Mouse (Mus musculus) MEL-GATA-1-ER (cell line): ENCODE results near the gene Olfr1344.
"Not testable (repeated sequence)": the region's sequence is repeated elsewhere in the genome, so short reads cannot be mapped to it uniquely, and the experiment has no call there.

Experiments used
- DNase-seq: peaks from one replicate; pipeline ENCODE4 v3.0.0-alpha.2; 2012; ENCODE audit warnings: low read depth; ENCODE audit errors: extremely low read depth

Olfr1344 gene

GRCm38 (mm10) chr7:6438388-6438787, at the start of gene Olfr1344:
Gene Olfr1344, plus strand, starts transcription at chr7:6438688.
- no peak for DNase-seq

GRCm38 (mm10) chr7:6388971-6389370, 49.5 kb upstream of the Olfr1344 start:
- DNase-seq: no peak

- DNase-seq: no peak
Observed at GRCm38 (mm10) chr7:6389449-6389848, 49.0 kb upstream of the Olfr1344 start.

- no peak for DNase-seq
Observed at GRCm38 (mm10) chr7:6397996-6398975, 40.2 kb upstream of the Olfr1344 start, which contains the start of gene Smim17. Gene Smim17, plus strand, starts transcription at chr7:6398715.

GRCm38 (mm10) chr7:6410043-6410442, 28.4 kb upstream of the Olfr1344 start, which contains the start of gene Gm20715:
Gene Gm20715, plus strand, starts transcription at chr7:6410277.
- peak; percentile 65 for DNase-seq

- no peak for DNase-seq
Observed at GRCm38 (mm10) chr7:6414626-6415441, 23.7 kb upstream of the Olfr1344 start.

- no peak for DNase-seq
Observed at GRCm38 (mm10) chr7:6415442-6415787, 23.1 kb upstream of the Olfr1344 start.

GRCm38 (mm10) chr7:6419894-6420293, 18.6 kb upstream of the Olfr1344 start:
- no peak for DNase-seq

- DNase-seq: no peak
Observed at GRCm38 (mm10) chr7:6429381-6429780, 9.1 kb upstream of the Olfr1344 start.

- peak; percentile 6 for DNase-seq
Observed at GRCm38 (mm10) chr7:6430342-6430741, 8.1 kb upstream of the Olfr1344 start.

- no peak for DNase-seq
Observed at GRCm38 (mm10) chr7:6441173-6441572, 2.7 kb downstream of the Olfr1344 start.

GRCm38 (mm10) chr7:6447771-6448170, 9.3 kb downstream of the Olfr1344 start:
- no peak for DNase-seq

GRCm38 (mm10) chr7:6455868-6456267, 17.4 kb downstream of the Olfr1344 start, which contains the start of gene Olfr1336:
Gene Olfr1336, plus strand, starts transcription at chr7:6456168.
- DNase-seq: no peak

GRCm38 (mm10) chr7:6456399-6456798, 17.9 kb downstream of the Olfr1344 start:
- DNase-seq: no peak

- no peak for DNase-seq
Observed at GRCm38 (mm10) chr7:6466951-6467350, 28.5 kb downstream of the Olfr1344 start, which contains the start of gene Olfr1346. Gene Olfr1346, plus strand, starts transcription at chr7:6467101.

GRCm38 (mm10) chr7:6477633-6478032, 39.1 kb downstream of the Olfr1344 start:
- not testable (repeated sequence) for DNase-seq

- no peak for DNase-seq
Observed at GRCm38 (mm10) chr7:6486841-6487240, 48.4 kb downstream of the Olfr1344 start, which contains the start of gene Olfr5. Gene Olfr5, minus strand, starts transcription at chr7:6486941.
